Mouse (Mus musculus) liver, adult 2 months (tissue): ENCODE measurements around the gene Stat3.

Source experiments
- CTCF ChIP-seq: fragments of 200-500 bp; IDR thresholded peaks from 2 replicates; pipeline ENCODE4 v1.5.1; 2011; ENCODE audit warnings: low read depth, low read length, control low read depth
- POLR2A ChIP-seq: fragments of 200-500 bp; IDR thresholded peaks from 2 replicates; pipeline ENCODE4 v1.6.1; 2011; ENCODE audit warnings: low read length, control low read depth; ENCODE audit not compliant: insufficient read depth; ENCODE audit errors: extremely low read depth

- no peak for TF ChIP-seq POLR2A
- peak; percentile 34 for TF ChIP-seq CTCF
Measured at GRCm38 (mm10) chr11:100985607-100986006, 46.3 kb upstream of the Stat3 start.
